Mouse (Mus musculus) stomach, embryonic 16.5 days (tissue): ENCODE data around the gene Zfp524. TPM values are rescaled to one million over a fixed set of nuclear protein-coding genes. Genes with fewer than 3 reads are reported as not detected.
"Not testable (repeated sequence)": the region's sequence is repeated elsewhere in the genome, so short reads cannot be mapped to it uniquely, and the experiment has no call there.

ENCODE experiments used
- ATAC-seq: fragments of 200-750 bp; cut with Nextera tagmentation; 2 replicates; pipeline ENCODE4 v1.8.0; 2017; ENCODE audit warnings: moderate number of reproducible peaks, moderate TSS enrichment; ENCODE audit not compliant: insufficient read depth, low FRiP score
- H3K27ac ChIP-seq: fragments of 300-500 bp; sonication (generic); 2 replicates; pipeline ENCODE4 v1.5.1; 2014; ENCODE audit warnings: low read length
- H3K27me3 ChIP-seq: fragments of 300-500 bp; sonication (generic); 2 replicates; pipeline ENCODE4 v1.6.1; 2014; ENCODE audit warnings: low read length, control low read depth, mixed read lengths; ENCODE audit not compliant: control insufficient read depth, insufficient read depth
- H3K36me3 ChIP-seq: fragments of 300-500 bp; sonication (generic); 2 replicates; pipeline ENCODE4 v1.6.1; 2014; ENCODE audit warnings: low read length; ENCODE audit not compliant: control insufficient read depth, insufficient read depth
- H3K4me1 ChIP-seq: fragments of 300-500 bp; sonication (generic); 2 replicates; pipeline ENCODE4 v1.6.1; 2014; ENCODE audit warnings: low read length, control low read depth, mixed read lengths; ENCODE audit not compliant: control insufficient read depth, insufficient read depth
- H3K4me2 ChIP-seq: fragments of 300-500 bp; sonication (generic); 2 replicates; pipeline ENCODE4 v1.6.1; 2014; ENCODE audit warnings: low read depth, low read length, mixed read lengths
- H3K4me3 ChIP-seq: fragments of 300-500 bp; sonication (generic); replicated peaks from 2 replicates; pipeline ENCODE4 v1.5.1; 2014; ENCODE audit warnings: mild to moderate bottlenecking, low read length
- H3K9ac ChIP-seq: fragments of 300-500 bp; sonication (generic); 2 replicates; pipeline ENCODE4 v1.6.1; 2014; ENCODE audit warnings: low read length
- H3K9me3 ChIP-seq: fragments of 300-500 bp; sonication (generic); replicated peaks from 2 replicates; pipeline ENCODE4 v1.6.1; 2016; ENCODE audit warnings: low read length, control low read depth; ENCODE audit not compliant: control insufficient read depth
- WGBS: fragments of 180-500 bp; shearing (Covaris S2); extraction: QIAGEN DNeasy Blood & Tissue Kit; methylation state at CpG from one replicate; pipeline ENCODE4 v1.1.7; 2014; 5-methylcytosine and 5-hydroxymethylcytosine counted together
- polyA plus RNA-seq: library from polyadenylated mRNA; unstranded; fragments of >200 nt; fragmentation: Nextera tagmentation; extraction: Ambion mirVana; gene quantifications from 2 replicates; pipeline ENCODE4 v1.2.1, GENCODE M21; 2015

Zfp524 gene
- polyA plus RNA-seq, 1 experiment from 2014 or later = 17.2 TPM

- Histone ChIP-seq H3K4me2 (peak overlapping the region; percentile 55), H3K4me3 (0 out of 2 replicates have a peak overlapping the region, but pooled peaks have one; percentile 83), H3K9ac (no peak overlapping the region), H3K4me1 (peaks cover 5% of the 10 kb centered on the region), H3K27ac (no peak overlapping the region), H3K27me3 (no peaks in the 10 kb centered on the region), H3K9me3 (0 out of 2 replicates have a peak, but pooled peaks cover 2% of the 10 kb centered on the region), H3K36me3 (peaks cover 46% of the 10 kb centered on the region)
- WGBS = 87% methylated on average over 27 of the region's 27 CpGs
- no peak for ATAC-seq
These were observed 1.3 kb upstream of the Zfp524 start for GRCm38 (mm10) chr7:5012681-5013513.

- WGBS = under 1% methylated on average over 59 of the region's 76 CpGs
- peaks cover 22% of the 10 kb centered on the region for H3K36me3 ChIP-seq
These were observed 1.1 kb downstream of the Zfp524 start, which contains the start of gene Gm44973 for GRCm38 (mm10) chr7:5015118-5016001. TSS of gene Gm44973 (plus strand) at chr7:5015496.

GRCm38 (mm10) chr7:5016057-5016456 is 1.8 kb downstream of the Zfp524 start:
- Histone ChIP-seq H3K36me3 (peaks cover 16% of the 10 kb centered on the region), H3K27ac (peak overlapping the region; percentile 95), H3K4me1 (peaks cover 12% of the 10 kb centered on the region), H3K4me3 (peak overlapping the region; percentile 83), H3K9me3 (no peaks in the 10 kb centered on the region), H3K27me3 (no peaks in the 10 kb centered on the region), H3K4me2 (peak overlapping the region; percentile 63), H3K9ac (peak overlapping the region; percentile 76)
- ATAC-seq = no peak
- 55% methylated on average over 3 of the region's 3 CpGs for WGBS

More at GRCm38 (mm10) chr7:5015118-5016001, 1.1 kb downstream of the Zfp524 start, which contains the start of gene Gm44973:
- Histone ChIP-seq H3K4me2 (peak within 1 kb of the TSS; percentile 63), H3K4me3 (peak within 1 kb of the TSS; percentile 83), H3K9me3 (no peaks in the 10 kb centered on the region), H3K27me3 (no peaks in the 10 kb centered on the region), H3K4me1 (peaks cover 10% of the 10 kb centered on the region), H3K9ac (peak within 1 kb of the TSS; percentile 89), H3K27ac (peak within 1 kb of the TSS; percentile 95)
- peak; percentile 84 for ATAC-seq

DNA sequence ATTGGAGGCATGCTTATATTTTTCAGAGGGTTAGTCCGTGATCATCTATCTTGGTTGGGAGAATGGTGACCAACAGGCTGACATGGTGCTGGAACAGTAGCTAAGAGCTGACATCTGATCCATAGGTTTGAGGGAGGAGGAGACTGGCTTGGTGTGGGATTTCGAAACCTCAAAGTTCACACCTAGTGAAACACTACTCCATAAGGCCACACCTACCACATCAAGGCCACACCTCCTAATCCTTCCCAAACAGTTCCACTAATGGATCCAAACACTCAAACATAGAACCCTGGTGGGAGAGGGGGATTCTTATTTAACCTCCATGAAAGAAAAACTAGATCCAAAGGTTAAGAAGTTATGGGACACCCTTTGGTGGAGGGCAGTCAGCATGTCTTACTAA is 2.7 kb downstream of the Zfp524 start:
- no peak overlapping the region for H3K27ac ChIP-seq
- peaks cover 7% of the 10 kb centered on the region for H3K36me3 ChIP-seq

DNA sequence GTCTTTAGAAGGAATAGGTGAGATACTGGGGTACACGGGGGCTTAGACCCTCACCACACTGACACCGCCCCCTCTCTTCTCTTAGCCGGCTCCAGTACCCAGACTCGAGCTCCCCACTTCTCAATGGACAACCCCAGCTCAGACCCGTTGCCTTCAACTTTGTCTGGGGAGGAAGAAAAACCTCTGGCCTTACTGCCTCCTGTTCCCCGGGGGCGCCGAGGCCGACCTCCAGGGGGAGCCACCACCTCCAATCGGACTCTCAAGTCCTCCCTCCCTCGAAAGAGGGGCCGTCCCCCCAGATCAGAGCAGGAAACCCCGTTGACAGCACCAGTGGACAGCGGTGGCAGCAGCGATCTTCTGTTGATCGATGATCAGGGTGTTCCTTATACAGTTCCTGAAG is 3.1 kb downstream of the Zfp524 start:
- Histone ChIP-seq H3K27ac (no peak overlapping the region), H3K4me3 (no peak overlapping the region), H3K4me1 (peaks cover 20% of the 10 kb centered on the region), H3K27me3 (no peaks in the 10 kb centered on the region), H3K9me3 (no peaks in the 10 kb centered on the region), H3K9ac (no peak overlapping the region), H3K36me3 (peaks cover 6% of the 10 kb centered on the region), H3K4me2 (no peak overlapping the region)
- WGBS = 88% methylated on average over 16 of the region's 16 CpGs
- ATAC-seq = no peak

More for the DNA sequence above, 2.7 kb downstream of the Zfp524 start:
- H3K9me3 ChIP-seq = no peaks in the 10 kb centered on the region
- no peaks in the 10 kb centered on the region for H3K27me3 ChIP-seq
- H3K9ac ChIP-seq = no peak overlapping the region
- ATAC-seq = no peak
- peaks cover 20% of the 10 kb centered on the region for H3K4me1 ChIP-seq
- WGBS = 100% methylated on average over 2 of the region's 2 CpGs
- H3K4me3 ChIP-seq = no peak overlapping the region
- no peak overlapping the region for H3K4me2 ChIP-seq

GRCm38 (mm10) chr7:5017931-5018330 is 3.7 kb downstream of the Zfp524 start:
- Histone ChIP-seq H3K4me2 (no peak overlapping the region), H3K4me3 (no peak overlapping the region), H3K27ac (no peak overlapping the region), H3K4me1 (peaks cover 20% of the 10 kb centered on the region), H3K9me3 (no peaks in the 10 kb centered on the region), H3K9ac (no peak overlapping the region), H3K27me3 (no peaks in the 10 kb centered on the region), H3K36me3 (peaks cover 6% of the 10 kb centered on the region; the same call in 1 of the 2 replicates)
- 97% methylated on average over 21 of the region's 21 CpGs for WGBS
- no peak for ATAC-seq

DNA sequence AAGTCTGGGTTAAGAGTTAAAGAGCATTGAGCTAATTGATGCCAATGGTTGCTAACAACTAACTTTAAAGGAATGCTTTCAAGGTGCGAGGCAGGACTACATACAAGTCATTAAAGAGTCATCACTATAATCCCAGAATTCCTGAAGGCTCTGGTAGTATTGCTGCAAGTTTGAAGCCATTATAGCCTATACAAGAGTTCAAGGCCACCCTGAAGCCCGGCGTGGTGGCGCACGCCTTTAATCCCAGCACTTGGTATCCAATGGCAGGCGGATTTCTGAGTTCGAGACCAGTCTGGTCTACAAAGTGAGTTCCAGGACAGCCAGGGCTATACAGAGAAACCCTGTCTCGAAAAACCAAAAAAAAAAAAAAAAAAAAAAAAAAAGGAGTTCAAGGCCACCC is 5.4 kb downstream of the Zfp524 start:
- Histone ChIP-seq H3K27ac (peak overlapping the region; percentile 91), H3K4me2 (peak overlapping the region; percentile 85), H3K4me1 (peaks cover 20% of the 10 kb centered on the region), H3K4me3 (peak overlapping the region; percentile 84), H3K9ac (peak overlapping the region; percentile 97)
- 32% methylated on average over 8 of the region's 8 CpGs for WGBS
- H3K36me3 ChIP-seq, H3K27me3 ChIP-seq, ATAC-seq, H3K9me3 ChIP-seq: not testable (repeated sequence)

DNA sequence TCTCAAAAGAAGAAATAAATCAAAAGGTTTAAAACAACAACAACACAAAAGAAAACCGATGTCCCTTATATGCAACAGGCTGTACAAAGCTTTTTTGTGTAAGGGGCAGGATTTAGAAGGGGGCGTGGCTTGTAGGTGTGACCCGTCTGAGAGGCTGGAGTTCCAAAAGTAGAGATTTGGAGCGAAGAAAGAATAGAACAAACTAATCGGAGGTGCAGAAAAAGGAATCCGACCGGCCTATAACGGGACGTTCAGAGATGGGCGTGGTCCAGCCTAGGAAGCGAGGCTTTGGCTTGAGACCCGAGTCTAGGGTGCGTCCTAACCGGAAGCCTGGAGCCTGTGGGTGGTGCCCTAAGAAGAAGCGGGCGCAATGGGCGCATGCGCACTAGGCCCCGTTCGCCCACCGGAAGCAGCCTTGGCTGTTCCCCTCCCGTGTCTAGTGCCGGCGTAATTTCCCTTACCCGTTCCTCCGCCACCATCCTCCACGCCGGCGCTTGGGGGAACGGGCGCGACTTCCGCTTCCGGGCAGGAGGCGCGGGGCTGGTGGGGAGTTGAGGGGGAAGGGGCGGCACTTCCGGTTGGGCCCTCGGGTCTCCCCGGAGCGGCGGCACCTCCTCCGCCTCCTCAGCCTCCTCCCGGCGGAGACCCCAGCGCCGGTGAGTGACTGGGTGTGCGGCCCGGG is 5.9 kb downstream of the Zfp524 start, which contains the start of the genes Zfp865 and Ccdc106:
Gene Zfp865, plus strand, starts transcription at position 377 of the 682 bp plus-strand sequence.
Gene Ccdc106, plus strand, starts transcription at position 554 of the 682 bp plus-strand sequence.
- H3K4me2 ChIP-seq = peak within 1 kb of the TSS; percentile 85
- H3K27ac ChIP-seq = peak within 1 kb of the TSS; percentile 91
- peaks cover 20% of the 10 kb centered on the region for H3K4me1 ChIP-seq
- H3K9me3 ChIP-seq = no peaks in the 10 kb centered on the region
- no peaks in the 10 kb centered on the region for H3K27me3 ChIP-seq
- peak within 1 kb of the TSS; percentile 84 for H3K4me3 ChIP-seq
- peak; percentile 91 for ATAC-seq
- H3K9ac ChIP-seq = peak within 1 kb of the TSS; percentile 97
- H3K36me3 ChIP-seq = peaks cover 6% of the 10 kb centered on the region; the same call in 1 of the 2 replicates
- WGBS = under 1% methylated on average over 49 of the region's 49 CpGs
